Mouse (Mus musculus) midbrain, embryonic 11.5 days (tissue): ENCODE data around the gene Hk2. TPM values are rescaled to one million over a fixed set of nuclear protein-coding genes. Genes with fewer than 3 reads are reported as not detected.

Experiments
- polyA plus RNA-seq: library from polyadenylated mRNA; unstranded; fragments of >200 nt; fragmentation: Nextera tagmentation; extraction: Ambion mirVana; gene quantifications from 2 replicates; pipeline ENCODE4 v1.2.1, GENCODE M21; 2014

Gene Hk2
- polyA plus RNA-seq, 1 experiment from 2014 or later, result 16.8 TPM

Other genes starting within 250 kb of the Hk2 start
- gene Pole4, start 69.1 kb downstream of the Hk2 start, polyA plus RNA-seq, result 107 and 111 TPM in 2 replicates
- gene Sema4f, start 165.3 kb upstream of the Hk2 start, polyA plus RNA-seq, result 0.91 and 1.1 TPM in 2 replicates
- 0.18 TPM in 1 of 2 replicates, not detected in the other for gene M1ap, start 172.4 kb upstream of the Hk2 start, polyA plus RNA-seq